Mouse (Mus musculus): ENCODE data around the gene Brox. TPM values are rescaled to one million over a fixed set of nuclear protein-coding genes. Genes with fewer than 3 reads are reported as not detected.
"Not testable (repeated sequence)": the region's sequence is repeated elsewhere in the genome, so short reads cannot be mapped to it uniquely, and the experiment has no call there.

Brox gene
- polyA plus RNA-seq, 1 experiment from 2014 or later: 20.8 TPM

DNA sequence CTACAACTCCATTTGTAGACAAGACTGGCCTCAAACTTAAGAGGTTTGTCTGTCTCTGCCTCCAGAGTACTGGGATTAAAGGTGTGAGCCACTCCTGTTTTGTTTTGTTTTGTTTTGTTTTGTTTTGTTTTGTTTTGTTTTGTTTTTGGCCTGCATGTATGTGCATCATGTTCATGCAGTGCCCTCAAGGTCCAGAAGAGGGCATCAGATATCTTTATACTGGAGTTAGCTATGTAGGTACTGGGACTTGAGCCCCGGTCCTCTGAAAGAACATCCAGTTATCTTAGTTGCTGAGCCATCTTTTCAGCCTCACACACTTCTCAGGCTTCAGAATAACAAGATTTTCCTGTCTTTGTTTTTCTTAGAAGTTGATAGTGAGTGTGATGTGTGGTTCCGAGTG lies 18.7 kb upstream of the Brox start:
- no peak overlapping the region for H3K9ac ChIP-seq (ENCODE audit: low read depth, low read length)
- H3K27ac ChIP-seq (ENCODE audit: low read length): no peak overlapping the region
- no peaks in the 10 kb centered on the region for H3K27me3 ChIP-seq (ENCODE audit: control insufficient read depth, insufficient read depth, low read depth, low read length)
- no peak overlapping the region for H3K4me2 ChIP-seq (ENCODE audit: low read depth, low read length)
- 74% methylated on average over 2 of the region's 2 CpGs for WGBS (ENCODE audit: insufficient replicate concordance)
- H3K4me3 ChIP-seq (ENCODE audit: low read depth, low read length): no peak overlapping the region
- no peaks in the 10 kb centered on the region for H3K4me1 ChIP-seq (ENCODE audit: control insufficient read depth, low read depth, low read length)
- H3K36me3 ChIP-seq (ENCODE audit: control insufficient read depth, insufficient read depth): peaks cover 37% of the 10 kb centered on the region
- H3K9me3 ChIP-seq (replicated peaks; ENCODE audit: control insufficient read depth, low read length): no peaks in the 10 kb centered on the region
- no peak for ATAC-seq (ENCODE audit: low read depth)

DNA sequence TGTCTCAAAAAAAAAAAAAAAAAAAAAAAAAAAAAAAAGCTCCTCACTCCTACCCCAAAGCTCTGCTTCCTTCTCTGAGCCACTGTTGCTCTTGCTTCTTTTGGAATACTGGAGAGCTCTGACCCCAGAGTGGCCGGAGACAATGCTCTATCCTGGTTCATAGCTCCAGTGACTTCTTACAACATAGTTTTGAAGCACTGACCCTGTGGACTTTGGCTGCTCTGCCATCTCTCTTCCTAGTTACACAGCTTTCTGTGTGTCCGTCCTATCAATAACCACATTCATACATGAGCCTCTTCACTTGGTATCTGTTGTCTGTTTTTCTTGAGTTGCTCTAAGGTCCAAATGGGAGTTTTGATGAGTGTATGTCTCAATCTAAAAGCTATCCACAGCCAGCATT lies 15.0 kb upstream of the Brox start:
- Histone ChIP-seq H3K4me2 (ENCODE audit: low read depth, low read length) (no peak overlapping the region), H3K27ac (ENCODE audit: low read length) (no peak overlapping the region), H3K9me3 (replicated peaks; ENCODE audit: control insufficient read depth, low read length) (no peaks in the 10 kb centered on the region), H3K9ac (ENCODE audit: low read depth, low read length) (no peak overlapping the region), H3K4me1 (ENCODE audit: control insufficient read depth, low read depth, low read length) (no peaks in the 10 kb centered on the region), H3K27me3 (ENCODE audit: control insufficient read depth, insufficient read depth, low read depth, low read length) (no peaks in the 10 kb centered on the region), H3K4me3 (ENCODE audit: low read depth, low read length) (no peak overlapping the region), H3K36me3 (ENCODE audit: control insufficient read depth, insufficient read depth) (peaks cover 33% of the 10 kb centered on the region)
- WGBS (ENCODE audit: insufficient replicate concordance): 79% methylated on average over 2 of the region's 2 CpGs
- ATAC-seq (ENCODE audit: low read depth): no peak

DNA sequence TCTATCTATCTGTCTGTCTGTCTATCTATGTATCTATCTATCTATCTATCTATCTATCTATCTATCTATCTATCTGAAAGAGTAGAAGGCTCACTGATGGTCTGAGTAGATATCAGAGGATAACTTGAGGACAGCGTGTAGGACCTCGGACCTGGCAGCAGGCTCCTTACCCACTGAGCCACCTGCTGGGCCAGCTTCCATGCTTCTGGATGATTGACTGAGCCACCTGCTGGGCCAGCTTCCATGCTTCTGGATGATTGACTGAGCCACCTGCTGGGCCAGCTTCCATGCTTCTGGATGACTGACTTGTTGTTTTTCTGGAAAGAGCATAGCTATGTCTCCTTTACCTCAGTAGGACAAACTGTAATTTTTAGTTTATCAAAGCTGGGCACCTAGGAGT lies 12.5 kb upstream of the Brox start:
- 84% methylated on average over 2 of the region's 2 CpGs for WGBS (ENCODE audit: insufficient replicate concordance)
- not testable (repeated sequence) for H3K9ac ChIP-seq (ENCODE audit: low read depth, low read length); H3K4me3 ChIP-seq (ENCODE audit: low read depth, low read length); H3K4me2 ChIP-seq (ENCODE audit: low read depth, low read length); ATAC-seq (ENCODE audit: low read depth); H3K4me1 ChIP-seq (ENCODE audit: control insufficient read depth, low read depth, low read length); H3K27me3 ChIP-seq (ENCODE audit: control insufficient read depth, insufficient read depth, low read depth, low read length); H3K27ac ChIP-seq (ENCODE audit: low read length); H3K9me3 ChIP-seq (replicated peaks; ENCODE audit: control insufficient read depth, low read length)
- H3K36me3 ChIP-seq (ENCODE audit: control insufficient read depth, insufficient read depth): peaks cover 18% of the 10 kb centered on the region

DNA sequence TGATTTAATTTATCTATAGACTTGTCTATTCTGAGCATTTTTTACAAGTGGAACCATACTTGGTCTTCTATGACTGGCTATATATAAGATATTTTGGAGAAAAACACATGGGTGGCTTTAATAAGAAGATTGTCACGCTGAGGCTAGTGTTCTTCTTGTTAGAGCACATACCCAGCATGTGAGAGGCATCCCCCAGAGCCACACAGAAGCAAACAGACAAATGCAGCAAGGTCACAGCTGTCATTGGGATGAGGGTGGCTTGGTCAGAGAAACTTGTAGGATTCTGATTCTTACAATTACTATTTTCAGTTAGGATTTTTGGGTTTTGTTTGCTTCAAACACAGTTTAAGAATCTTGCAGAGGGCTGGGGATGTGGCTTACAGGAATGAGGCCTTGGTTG lies 11.4 kb upstream of the Brox start:
- 80% methylated on average over 1 of the region's 1 CpGs for WGBS (ENCODE audit: insufficient replicate concordance)
- H3K4me3 ChIP-seq (ENCODE audit: low read depth, low read length): no peak overlapping the region
- no peak overlapping the region for H3K9ac ChIP-seq (ENCODE audit: low read depth, low read length)
- no peak overlapping the region for H3K4me2 ChIP-seq (ENCODE audit: low read depth, low read length)
- no peaks in the 10 kb centered on the region for H3K27me3 ChIP-seq (ENCODE audit: control insufficient read depth, insufficient read depth, low read depth, low read length)
- H3K27ac ChIP-seq (ENCODE audit: low read length): no peak overlapping the region
- H3K4me1 ChIP-seq (ENCODE audit: control insufficient read depth, low read depth, low read length): no peaks in the 10 kb centered on the region
- peaks cover 9% of the 10 kb centered on the region; the same call in 1 of the 2 replicates for H3K36me3 ChIP-seq (ENCODE audit: control insufficient read depth, insufficient read depth)
- ATAC-seq (ENCODE audit: low read depth): no peak
- H3K9me3 ChIP-seq (replicated peaks; ENCODE audit: control insufficient read depth, low read length): no peaks in the 10 kb centered on the region

DNA sequence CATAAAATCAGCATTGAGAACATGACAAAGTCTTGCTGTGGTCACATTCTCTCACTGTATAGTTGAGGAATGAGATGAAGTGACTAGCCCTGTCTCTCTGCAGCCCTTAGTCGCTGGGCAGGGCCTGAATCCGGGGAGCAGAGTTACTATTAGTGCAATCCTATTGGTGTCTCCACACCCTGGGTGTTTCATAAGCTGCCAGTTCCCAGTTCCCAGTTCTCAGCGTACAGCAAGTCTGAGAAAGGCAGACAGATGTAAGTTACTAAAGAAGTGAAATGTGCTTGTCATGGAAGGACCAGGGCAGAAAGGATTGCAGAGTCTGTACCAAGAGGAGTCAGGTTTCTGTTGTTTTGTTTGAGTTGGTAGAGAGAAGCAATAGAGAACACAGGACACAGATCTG lies 10.5 kb upstream of the Brox start:
- H3K27ac ChIP-seq (ENCODE audit: low read length): no peak overlapping the region
- no peak overlapping the region for H3K4me2 ChIP-seq (ENCODE audit: low read depth, low read length)
- no peak overlapping the region for H3K9ac ChIP-seq (ENCODE audit: low read depth, low read length)
- H3K36me3 ChIP-seq (ENCODE audit: control insufficient read depth, insufficient read depth): peaks cover 9% of the 10 kb centered on the region; the same call in 1 of the 2 replicates
- H3K27me3 ChIP-seq (ENCODE audit: control insufficient read depth, insufficient read depth, low read depth, low read length): no peaks in the 10 kb centered on the region
- H3K4me1 ChIP-seq (ENCODE audit: control insufficient read depth, low read depth, low read length): no peaks in the 10 kb centered on the region
- ATAC-seq (ENCODE audit: low read depth): no peak
- H3K9me3 ChIP-seq (replicated peaks; ENCODE audit: control insufficient read depth, low read length): no peaks in the 10 kb centered on the region
- 67% methylated on average over 3 of the region's 3 CpGs for WGBS (ENCODE audit: insufficient replicate concordance)
- no peak overlapping the region for H3K4me3 ChIP-seq (ENCODE audit: low read depth, low read length)

DNA sequence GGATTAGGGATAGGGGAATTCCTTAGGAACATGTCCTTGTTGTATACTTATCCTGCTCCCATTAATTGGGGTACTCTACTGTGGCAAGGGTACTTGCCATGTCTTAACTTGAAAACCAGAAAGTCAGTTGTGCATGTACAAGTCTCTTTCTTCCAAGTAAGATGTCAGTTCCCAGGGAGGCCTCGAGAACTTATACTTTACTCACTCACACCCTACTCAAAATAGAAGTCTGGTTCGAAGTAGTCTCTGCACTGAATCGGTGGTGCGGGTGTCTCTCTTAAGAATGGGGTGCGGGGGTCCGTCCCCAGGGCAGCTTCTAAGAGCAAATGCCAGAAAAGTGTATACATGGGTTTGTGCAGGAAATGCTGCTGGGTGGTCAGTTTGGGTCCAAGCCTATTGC lies 2.1 kb upstream of the Brox start:
- 74% methylated on average over 6 of the region's 6 CpGs for WGBS (ENCODE audit: insufficient replicate concordance)
- no peak for ATAC-seq (ENCODE audit: low read depth)
- no peaks in the 10 kb centered on the region for H3K27me3 ChIP-seq (ENCODE audit: control insufficient read depth, insufficient read depth, low read depth, low read length)

DNA sequence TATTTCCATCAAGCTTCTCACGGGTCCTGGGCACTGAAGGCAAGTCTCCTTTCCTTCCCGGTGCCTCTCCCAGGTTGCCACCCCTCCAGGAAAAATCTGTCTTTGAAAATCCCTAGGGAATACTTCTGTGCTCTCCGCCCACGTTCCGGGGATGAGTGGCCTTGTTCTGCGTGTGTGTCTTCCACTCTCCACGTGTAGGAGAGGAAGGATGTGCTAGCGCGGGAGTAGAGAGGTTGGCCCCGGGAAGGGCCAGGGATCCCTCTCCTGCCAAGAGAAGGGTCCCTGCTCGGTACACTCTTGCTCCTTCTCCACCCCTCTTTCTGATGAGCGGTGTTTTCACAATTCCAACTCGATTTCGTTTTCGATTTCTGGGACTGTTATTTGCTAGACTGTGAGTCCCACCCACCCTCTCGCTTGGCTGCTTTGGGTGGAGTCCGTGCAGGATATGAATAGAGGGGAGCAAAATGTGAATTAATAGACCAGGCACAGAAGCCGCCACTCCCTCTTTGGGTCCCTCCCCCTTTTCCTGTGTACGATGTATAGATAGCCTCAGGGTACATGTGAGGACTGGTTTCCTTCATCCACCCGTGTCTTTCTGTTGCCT lies 919 bp upstream of the Brox start:
- Histone ChIP-seq H3K27ac (ENCODE audit: low read length) (peak overlapping the region; percentile 59), H3K9me3 (replicated peaks; ENCODE audit: control insufficient read depth, low read length) (no peaks in the 10 kb centered on the region), H3K4me1 (ENCODE audit: control insufficient read depth, low read depth, low read length) (no peaks in the 10 kb centered on the region), H3K27me3 (ENCODE audit: control insufficient read depth, insufficient read depth, low read depth, low read length) (no peaks in the 10 kb centered on the region), H3K9ac (ENCODE audit: low read depth, low read length) (peak overlapping the region; percentile 47), H3K4me2 (ENCODE audit: low read depth, low read length) (peak overlapping the region; percentile 60), H3K4me3 (ENCODE audit: low read depth, low read length) (peak overlapping the region; percentile 64), H3K36me3 (ENCODE audit: control insufficient read depth, insufficient read depth) (no peaks in the 10 kb centered on the region; the same call in 1 of the 2 replicates)
- 2% methylated on average over 20 of the region's 20 CpGs for WGBS (ENCODE audit: insufficient replicate concordance)
- peak; percentile 37 for ATAC-seq (ENCODE audit: low read depth)

More for the DNA sequence above, 2.1 kb upstream of the Brox start:
- no peak overlapping the region for H3K4me2 ChIP-seq (ENCODE audit: low read depth, low read length)
- H3K9ac ChIP-seq (ENCODE audit: low read depth, low read length): no peak overlapping the region
- no peaks in the 10 kb centered on the region for H3K9me3 ChIP-seq (replicated peaks; ENCODE audit: control insufficient read depth, low read length)
- H3K36me3 ChIP-seq (ENCODE audit: control insufficient read depth, insufficient read depth): no peaks in the 10 kb centered on the region
- H3K4me3 ChIP-seq (ENCODE audit: low read depth, low read length): no peak overlapping the region
- H3K4me1 ChIP-seq (ENCODE audit: control insufficient read depth, low read depth, low read length): no peaks in the 10 kb centered on the region
- no peak overlapping the region for H3K27ac ChIP-seq (ENCODE audit: low read length)

DNA sequence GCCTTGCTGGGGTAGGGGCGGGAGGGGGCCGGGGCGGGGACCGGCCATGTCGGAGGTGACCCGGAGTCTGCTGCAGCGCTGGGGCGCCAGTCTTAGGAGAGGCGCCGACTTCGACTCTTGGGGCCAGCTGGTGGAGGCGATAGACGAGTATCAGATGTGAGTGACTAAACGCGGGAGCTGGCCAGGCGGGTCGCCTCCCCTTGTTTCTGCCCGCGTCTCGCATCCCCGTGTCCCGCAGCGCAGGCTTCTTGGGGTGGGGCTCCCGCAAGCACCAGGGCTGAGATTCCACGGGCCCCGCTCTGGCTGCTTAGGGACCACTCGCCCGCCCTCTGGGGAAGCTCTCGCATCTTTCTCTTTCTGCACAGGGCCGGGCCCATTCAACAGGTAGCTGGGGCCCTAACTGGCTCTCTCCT lies 410 bp upstream of the Brox start:
- Histone ChIP-seq H3K9me3 (replicated peaks; ENCODE audit: control insufficient read depth, low read length) (no peaks in the 10 kb centered on the region), H3K4me2 (ENCODE audit: low read depth, low read length) (peak overlapping the region; percentile 60), H3K4me1 (ENCODE audit: control insufficient read depth, low read depth, low read length) (no peaks in the 10 kb centered on the region), H3K9ac (ENCODE audit: low read depth, low read length) (peak overlapping the region; percentile 47), H3K27ac (ENCODE audit: low read length) (peak overlapping the region; percentile 59), H3K36me3 (ENCODE audit: control insufficient read depth, insufficient read depth) (no peaks in the 10 kb centered on the region; the same call in 1 of the 2 replicates), H3K27me3 (ENCODE audit: control insufficient read depth, insufficient read depth, low read depth, low read length) (no peaks in the 10 kb centered on the region), H3K4me3 (ENCODE audit: low read depth, low read length) (peak overlapping the region; percentile 64)
- WGBS (ENCODE audit: insufficient replicate concordance): 1% methylated on average over 30 of the region's 30 CpGs
- ATAC-seq (ENCODE audit: low read depth): peak; percentile 62

DNA sequence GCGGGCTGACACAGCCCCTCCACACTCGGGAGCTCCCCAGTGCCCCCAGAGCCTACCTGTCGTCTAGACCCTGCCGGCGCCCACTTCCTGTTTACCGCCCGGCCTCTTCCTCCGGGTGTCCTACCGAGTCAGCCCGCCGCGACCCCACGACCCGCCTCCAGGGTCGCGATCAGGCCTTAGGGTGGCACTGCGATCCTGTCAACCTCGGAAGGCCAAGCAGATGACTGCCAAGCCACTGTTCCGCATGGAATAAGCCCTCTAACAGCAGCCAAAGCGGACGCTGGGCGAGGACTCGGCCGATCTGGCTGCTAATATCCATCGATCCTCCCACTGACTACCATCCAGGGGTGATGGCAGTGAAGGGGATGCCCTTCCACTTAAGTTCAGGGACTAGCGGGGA lies 604 bp downstream of the Brox start, which contains the start of gene Aida:
TSS of gene Aida (plus strand) at position 126 of the 400 bp plus-strand sequence.
- Histone ChIP-seq H3K4me2 (ENCODE audit: low read depth, low read length) (peak within 1 kb of the TSS; percentile 60), H3K27ac (ENCODE audit: low read length) (peak within 1 kb of the TSS; percentile 59), H3K36me3 (ENCODE audit: control insufficient read depth, insufficient read depth) (peaks cover 8% of the 10 kb centered on the region), H3K4me1 (ENCODE audit: control insufficient read depth, low read depth, low read length) (no peaks in the 10 kb centered on the region), H3K9ac (ENCODE audit: low read depth, low read length) (peak within 1 kb of the TSS; percentile 64), H3K4me3 (ENCODE audit: low read depth, low read length) (peak within 1 kb of the TSS; percentile 64), H3K27me3 (ENCODE audit: control insufficient read depth, insufficient read depth, low read depth, low read length) (no peaks in the 10 kb centered on the region), H3K9me3 (replicated peaks; ENCODE audit: control insufficient read depth, low read length) (no peaks in the 10 kb centered on the region)
- peak; percentile 2 for ATAC-seq (ENCODE audit: low read depth)
- WGBS (ENCODE audit: insufficient replicate concordance): under 1% methylated on average over 26 of the region's 26 CpGs
